Mouse (Mus musculus): Measurements from ENCODE around the gene Gab1. TPM values are rescaled to one million over a fixed set of nuclear protein-coding genes. Genes with fewer than 3 reads are reported as not detected.

Gab1 gene
- polyA plus RNA-seq (2015; fragmentation: Nextera tagmentation; extraction: Ambion mirVana), result 9.7 and 10.4 TPM in 2 replicates

DNA sequence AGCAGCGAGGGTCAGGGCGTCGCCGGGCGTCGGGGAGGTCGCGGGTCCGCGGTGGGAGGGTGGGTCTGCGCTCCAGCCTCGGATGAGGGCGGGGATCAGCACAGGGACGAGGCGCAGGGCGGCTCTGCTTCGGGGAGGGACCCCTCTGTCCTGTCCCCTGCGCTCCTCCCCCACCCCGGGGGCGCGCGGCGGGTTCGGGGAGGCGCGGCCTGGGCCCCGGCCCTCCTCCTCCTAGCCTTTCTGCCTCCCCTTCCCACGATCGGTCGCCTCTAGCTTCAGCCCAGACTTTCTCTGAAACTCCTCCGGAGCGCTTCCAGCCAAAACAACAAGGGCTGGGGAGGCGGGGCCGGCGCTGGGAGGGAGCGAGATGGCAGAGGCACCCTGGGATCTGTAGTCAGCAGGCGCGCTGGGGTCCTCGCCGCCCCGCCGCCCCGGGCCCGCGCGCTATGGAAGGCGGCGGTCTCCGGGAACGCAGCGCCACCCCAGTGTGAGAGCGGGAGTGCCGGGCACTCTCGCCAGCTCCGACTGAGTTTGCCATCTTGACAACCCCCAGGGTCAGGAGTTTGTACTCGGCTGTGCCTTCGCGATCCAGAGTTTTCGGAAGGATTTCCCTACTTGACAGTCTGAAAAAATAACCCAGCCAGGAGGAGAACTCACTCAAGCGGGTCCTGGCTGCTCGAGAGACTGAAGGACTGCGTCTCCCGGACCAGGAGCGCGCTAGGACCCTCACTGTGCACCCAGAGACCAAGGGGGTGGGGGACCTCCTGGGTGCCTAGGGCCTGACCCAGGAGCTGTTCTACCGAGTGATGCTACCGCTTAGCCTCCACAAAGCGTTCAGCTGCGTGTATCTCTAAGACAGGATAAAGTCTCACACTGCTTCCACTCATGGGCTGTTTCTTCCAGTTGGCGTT is at the start of gene Gab1:
Gene Gab1 (minus strand): TSS at position 324 of the 911 bp plus-strand sequence.
- Histone ChIP-seq H3K4me3 (peak within 1 kb of the TSS; percentile 87), H3K4me1 (replicated peaks) (peaks cover 32% of the 10 kb centered on the region), H3K9ac (peak within 1 kb of the TSS; percentile 86), H3K4me2 (peak within 1 kb of the TSS; percentile 70), H3K9me3 (no peaks in the 10 kb centered on the region), H3K36me3 (no peaks in the 10 kb centered on the region), H3K27ac (peak within 1 kb of the TSS; percentile 94), H3K27me3 (no peaks in the 10 kb centered on the region)
- WGBS, result under 1% methylated on average over 61 of the region's 70 CpGs
- ATAC-seq (ENCODE audit: low FRiP score), result peak; percentile 97

DNA sequence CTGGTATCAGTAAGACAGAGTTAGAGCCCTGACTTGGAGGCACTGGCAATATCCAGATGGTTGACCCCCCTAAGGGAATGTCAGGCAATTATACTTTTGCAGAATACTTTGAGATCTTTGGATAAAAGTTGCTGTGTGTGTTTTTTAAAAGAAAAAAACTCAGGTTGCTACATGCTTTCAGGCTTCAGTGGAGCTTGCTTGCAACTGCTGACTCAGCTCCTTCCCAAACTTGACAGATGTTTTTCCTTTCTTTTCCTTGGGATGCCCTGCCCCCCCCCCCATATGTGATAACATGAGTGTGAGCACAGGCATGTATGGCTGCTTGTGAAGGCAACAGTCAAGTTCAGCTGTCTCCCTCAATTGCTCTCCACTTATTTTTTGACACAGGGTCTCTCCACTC is 48.5 kb upstream of the Gab1 start:
- no peak for ATAC-seq (ENCODE audit: low FRiP score)
- no peak overlapping the region for H3K9ac ChIP-seq

DNA sequence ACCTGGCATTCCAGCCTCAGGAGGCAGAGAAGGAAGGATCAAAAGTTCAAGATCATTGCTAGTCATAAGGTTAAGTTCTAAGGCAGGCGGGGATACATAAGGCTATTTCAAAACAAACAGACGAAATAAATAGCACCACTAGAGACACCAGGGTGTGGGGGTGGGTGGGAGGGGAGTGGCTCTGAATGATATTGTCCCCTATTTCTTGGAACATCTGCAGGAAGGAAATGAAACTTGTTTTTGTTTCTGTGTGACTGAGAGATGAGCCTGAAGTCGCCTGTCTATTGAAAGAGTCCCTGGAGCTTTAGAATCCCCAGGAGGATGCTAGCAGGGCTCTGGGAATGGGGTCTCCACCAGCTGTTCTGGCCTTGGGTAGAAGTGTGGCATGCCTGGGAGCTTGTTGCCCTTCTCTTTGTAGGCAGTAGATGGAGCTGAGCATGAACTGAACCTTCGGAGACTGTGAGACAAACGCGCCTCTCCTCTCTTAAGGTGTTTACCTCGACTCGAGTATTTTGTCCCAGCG is 43.5 kb upstream of the Gab1 start:
- H3K4me2 ChIP-seq, result no peak overlapping the region

More for the DNA sequence above, 48.5 kb upstream of the Gab1 start:
- H3K27me3 ChIP-seq, result no peaks in the 10 kb centered on the region
- no peaks in the 10 kb centered on the region for H3K9me3 ChIP-seq
- H3K4me2 ChIP-seq, result no peak overlapping the region
- H3K27ac ChIP-seq, result no peak overlapping the region
- H3K36me3 ChIP-seq, result no peaks in the 10 kb centered on the region
- H3K4me3 ChIP-seq, result no peak overlapping the region
- no peaks in the 10 kb centered on the region for H3K4me1 ChIP-seq (replicated peaks)

DNA sequence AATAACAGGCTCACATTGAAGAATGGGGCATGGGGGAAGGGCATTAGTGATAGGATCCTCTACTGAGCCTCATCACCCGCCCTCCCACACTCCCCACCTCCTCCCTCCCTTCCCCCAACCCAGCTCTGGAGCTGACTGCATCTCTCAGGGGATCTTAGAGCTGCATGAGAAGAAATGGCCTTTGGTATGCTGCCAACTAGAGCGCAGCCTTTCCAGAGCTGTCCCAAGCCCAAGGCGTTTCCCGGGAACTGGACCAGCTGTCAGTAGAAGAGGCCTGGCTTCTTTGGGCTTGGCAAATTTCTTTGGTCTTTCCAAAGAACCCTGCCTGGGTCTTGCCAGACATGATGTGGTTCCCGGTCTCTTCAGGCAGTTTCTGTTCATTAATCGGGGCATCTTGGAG is 42.3 kb upstream of the Gab1 start:
- ATAC-seq (ENCODE audit: low FRiP score), result peak; percentile 88
- Histone ChIP-seq H3K27ac (peak overlapping the region; percentile 44; the same call in 1 of the 2 replicates), H3K4me2 (no peak overlapping the region), H3K36me3 (no peaks in the 10 kb centered on the region), H3K4me1 (replicated peaks) (peaks cover 7% of the 10 kb centered on the region), H3K4me3 (no peak overlapping the region), H3K9me3 (no peaks in the 10 kb centered on the region), H3K27me3 (no peaks in the 10 kb centered on the region), H3K9ac (no peak overlapping the region)
- 49% methylated on average over 6 of the region's 6 CpGs for WGBS

More for the DNA sequence above, 43.5 kb upstream of the Gab1 start:
- H3K27me3 ChIP-seq, result no peaks in the 10 kb centered on the region
- no peak overlapping the region for H3K27ac ChIP-seq
- H3K36me3 ChIP-seq, result no peaks in the 10 kb centered on the region
- no peaks in the 10 kb centered on the region for H3K9me3 ChIP-seq
- no peak overlapping the region for H3K4me3 ChIP-seq
- ATAC-seq (ENCODE audit: low FRiP score), result no peak
- WGBS, result 79% methylated on average over 9 of the region's 9 CpGs
- H3K9ac ChIP-seq, result no peak overlapping the region
- peaks cover 7% of the 10 kb centered on the region for H3K4me1 ChIP-seq (replicated peaks)

DNA sequence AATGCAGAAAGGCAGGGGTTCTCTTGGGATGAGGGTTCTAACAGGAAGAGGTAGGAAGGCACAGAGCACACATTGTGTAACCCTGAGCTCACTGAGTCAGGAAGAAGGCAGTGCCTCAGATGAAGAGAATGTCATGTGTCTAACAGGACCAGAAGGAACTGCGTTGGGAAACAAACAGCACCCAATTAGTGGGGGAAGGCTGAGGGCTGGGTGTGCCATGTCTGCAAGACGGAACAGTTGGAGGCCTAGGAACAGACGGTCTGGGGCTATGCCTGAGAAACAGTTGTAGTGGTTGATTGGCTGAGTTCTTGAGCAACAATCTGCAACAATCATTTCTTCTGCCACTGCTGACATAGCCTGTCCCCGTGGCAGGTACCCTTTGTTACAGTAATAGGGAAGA is 38.8 kb upstream of the Gab1 start:
- Histone ChIP-seq H3K27ac (no peak overlapping the region), H3K27me3 (no peaks in the 10 kb centered on the region), H3K9me3 (no peaks in the 10 kb centered on the region), H3K4me2 (no peak overlapping the region), H3K4me1 (replicated peaks) (peaks cover 7% of the 10 kb centered on the region), H3K4me3 (no peak overlapping the region), H3K36me3 (no peaks in the 10 kb centered on the region), H3K9ac (no peak overlapping the region)
- ATAC-seq (ENCODE audit: low FRiP score), result no peak
- WGBS, result 88% methylated on average over 4 of the region's 4 CpGs

DNA sequence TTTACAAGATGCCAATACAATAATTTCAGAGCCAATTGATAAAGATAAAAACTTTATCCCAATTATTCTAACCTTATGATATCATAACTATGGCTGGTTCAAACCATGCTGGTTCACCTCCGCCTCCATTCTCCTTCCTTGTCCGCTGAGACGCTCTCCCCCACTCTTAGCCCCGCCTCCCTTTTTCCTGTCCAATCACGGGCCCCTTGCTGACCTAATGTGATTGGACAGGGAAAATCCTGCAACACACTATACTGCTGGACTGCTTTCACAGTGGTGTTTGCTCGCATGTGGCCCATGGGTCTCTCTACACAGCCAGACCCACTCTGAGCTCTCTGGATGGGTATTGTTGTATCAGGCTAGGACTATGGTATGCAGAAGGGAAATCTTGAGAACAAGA is 38.2 kb upstream of the Gab1 start:
- no peak for ATAC-seq (ENCODE audit: low FRiP score)
- H3K4me1 ChIP-seq (replicated peaks), result peaks cover 7% of the 10 kb centered on the region
- no peak overlapping the region for H3K4me3 ChIP-seq
- H3K9me3 ChIP-seq, result no peaks in the 10 kb centered on the region
- no peak overlapping the region for H3K9ac ChIP-seq
- H3K27ac ChIP-seq, result no peak overlapping the region
- H3K4me2 ChIP-seq, result no peak overlapping the region
- H3K36me3 ChIP-seq, result no peaks in the 10 kb centered on the region
- 94% methylated on average over 6 of the region's 6 CpGs for WGBS
- H3K27me3 ChIP-seq, result no peaks in the 10 kb centered on the region

DNA sequence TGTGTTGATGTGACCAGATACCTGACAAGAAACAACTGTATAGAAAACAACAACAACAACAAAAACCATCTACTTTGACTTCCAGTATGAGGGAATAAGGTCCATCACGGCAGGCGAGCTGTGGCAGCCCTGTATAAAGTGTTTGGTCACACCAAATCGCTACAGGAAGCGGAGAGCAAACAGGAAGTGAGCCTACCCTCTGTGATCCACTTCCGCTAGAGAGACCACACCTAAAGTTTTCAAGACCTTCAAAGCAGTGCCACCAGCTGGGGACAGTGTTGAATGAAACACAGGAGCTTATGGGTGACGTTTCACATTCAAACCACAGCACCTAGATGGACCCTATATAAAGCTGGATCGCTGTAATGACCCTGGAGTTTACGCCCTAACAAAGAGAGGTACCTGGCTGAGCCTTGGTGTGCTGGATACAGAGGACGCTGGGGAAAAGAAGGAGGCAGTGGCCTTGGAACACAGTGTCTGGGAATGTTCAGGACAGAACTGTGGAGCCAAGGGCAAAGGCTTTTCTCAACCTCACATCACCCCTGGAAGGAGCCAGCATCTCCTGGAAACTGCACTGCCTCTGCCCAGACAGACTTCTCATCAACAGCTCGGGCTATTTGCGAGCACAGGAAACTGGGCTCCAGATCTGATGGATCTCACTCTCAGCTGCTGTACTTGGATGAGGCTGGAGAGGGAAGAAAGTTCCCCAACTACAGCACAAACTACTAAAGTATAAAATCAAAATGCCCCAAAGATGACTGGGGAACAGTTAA is 36.3 kb upstream of the Gab1 start:
- Histone ChIP-seq H3K4me1 (replicated peaks) (0 out of 2 replicates have a peak, but pooled peaks cover 9% of the 10 kb centered on the region), H3K9me3 (no peaks in the 10 kb centered on the region), H3K27me3 (no peaks in the 10 kb centered on the region), H3K36me3 (no peaks in the 10 kb centered on the region), H3K27ac (no peak overlapping the region), H3K4me2 (no peak overlapping the region), H3K9ac (no peak overlapping the region), H3K4me3 (no peak overlapping the region)
- WGBS, result 84% methylated on average over 11 of the region's 11 CpGs
- ATAC-seq (ENCODE audit: low FRiP score), result no peak

DNA sequence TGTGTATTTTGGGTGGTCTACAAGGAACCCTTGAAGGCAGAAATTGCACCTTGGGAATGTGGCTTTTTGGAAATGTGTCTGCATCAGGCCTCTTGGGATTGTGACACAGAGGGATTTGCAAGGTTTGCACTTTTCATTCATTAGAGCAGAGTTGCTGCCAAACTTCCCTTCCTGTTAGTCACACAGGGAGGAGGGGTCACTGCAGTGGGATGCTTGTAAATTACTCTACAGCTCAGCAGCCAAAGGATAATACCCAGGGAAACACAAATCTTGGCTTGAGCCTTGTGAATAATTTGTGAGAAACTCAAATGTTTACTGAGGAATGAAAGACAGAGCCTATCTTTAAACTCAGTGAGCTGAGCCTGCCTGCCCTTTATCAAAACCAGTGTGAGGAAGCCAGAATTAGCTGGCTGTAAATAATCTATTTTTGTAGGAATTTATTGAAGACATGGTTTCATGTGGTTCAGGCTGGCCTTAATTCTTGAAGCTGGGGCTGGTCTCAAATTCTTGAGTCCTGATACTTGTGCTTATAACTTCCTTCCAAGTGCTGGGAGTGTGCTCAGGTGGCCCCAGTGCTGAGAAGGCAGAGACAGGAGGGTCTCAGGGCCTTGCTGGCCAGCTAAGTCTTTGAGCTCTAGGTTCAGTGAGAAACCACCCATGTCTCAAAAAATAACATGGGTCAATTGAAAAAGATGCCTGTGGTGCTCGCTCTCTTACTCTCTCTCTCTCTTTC is 32.9 kb upstream of the Gab1 start:
- Histone ChIP-seq H3K36me3 (no peaks in the 10 kb centered on the region), H3K27ac (peak overlapping the region; percentile 58), H3K4me1 (replicated peaks) (0 out of 2 replicates have a peak, but pooled peaks cover 9% of the 10 kb centered on the region), H3K27me3 (no peaks in the 10 kb centered on the region), H3K9me3 (no peaks in the 10 kb centered on the region), H3K9ac (no peak overlapping the region), H3K4me3 (no peak overlapping the region), H3K4me2 (no peak overlapping the region)
- WGBS, result 100% methylated on average over 1 of the region's 1 CpGs
- ATAC-seq (ENCODE audit: low FRiP score), result no peak

DNA sequence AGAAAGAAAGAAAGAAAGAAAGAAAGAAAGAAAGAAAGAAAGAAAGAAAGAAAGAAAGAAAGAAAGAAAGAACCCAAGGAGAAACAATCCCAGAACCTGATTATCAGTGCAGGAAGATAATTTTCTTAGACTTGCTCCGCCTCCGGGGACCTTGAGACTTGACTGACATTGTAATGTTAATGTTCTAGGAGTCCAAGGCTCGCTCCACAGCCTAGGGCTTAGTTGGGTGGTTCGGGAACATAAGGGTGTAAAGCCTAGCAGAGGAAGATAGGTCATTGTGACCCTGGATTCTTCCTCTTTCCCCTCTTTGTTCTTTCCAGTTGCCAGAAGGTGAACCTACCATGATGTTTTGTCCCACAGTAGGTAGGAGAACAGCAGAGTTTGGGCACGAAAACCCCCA is 31.1 kb upstream of the Gab1 start:
- 0 out of 2 replicates have a peak, but pooled peaks cover 9% of the 10 kb centered on the region for H3K4me1 ChIP-seq (replicated peaks)
- WGBS, result 67% methylated on average over 5 of the region's 5 CpGs
- H3K9me3 ChIP-seq, result no peaks in the 10 kb centered on the region
- no peaks in the 10 kb centered on the region for H3K27me3 ChIP-seq
- H3K4me2 ChIP-seq, result no peak overlapping the region
- H3K4me3 ChIP-seq, result no peak overlapping the region
- no peaks in the 10 kb centered on the region for H3K36me3 ChIP-seq
- no peak overlapping the region for H3K27ac ChIP-seq
- no peak overlapping the region for H3K9ac ChIP-seq
- no peak for ATAC-seq (ENCODE audit: low FRiP score)

DNA sequence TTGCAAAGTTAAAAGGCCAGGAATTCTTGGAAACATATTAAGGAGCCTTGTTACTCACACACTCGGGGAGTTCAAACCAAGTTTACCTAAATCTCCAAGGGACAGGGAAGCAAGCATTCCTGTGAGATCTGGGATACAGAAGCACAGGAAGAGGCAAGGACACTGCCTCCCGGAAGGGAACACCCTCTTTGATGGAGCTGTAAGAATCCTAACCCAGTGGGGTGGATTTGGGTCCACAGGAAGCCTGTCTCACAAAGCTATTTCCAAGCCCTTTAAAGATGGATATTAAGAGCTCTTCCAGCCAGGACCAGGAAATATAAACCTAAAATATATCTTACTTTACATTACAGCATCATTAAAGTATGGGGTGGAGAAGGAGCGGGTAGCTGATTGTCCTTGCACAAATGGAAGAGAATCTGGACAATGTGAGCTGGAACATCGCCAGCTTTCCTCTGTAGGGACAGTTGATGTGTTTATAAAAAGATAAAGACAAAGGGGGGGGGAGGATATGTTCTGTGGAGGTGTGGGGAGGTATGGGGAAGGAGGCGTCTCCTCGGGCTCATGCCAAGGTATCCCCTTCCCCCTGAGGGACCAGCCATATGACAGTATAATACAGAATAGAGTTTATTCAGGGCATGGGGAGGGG is 28.1 kb upstream of the Gab1 start:
- Histone ChIP-seq H3K9ac (no peak overlapping the region), H3K4me2 (no peak overlapping the region), H3K27me3 (no peaks in the 10 kb centered on the region), H3K9me3 (no peaks in the 10 kb centered on the region), H3K4me3 (no peak overlapping the region), H3K36me3 (no peaks in the 10 kb centered on the region), H3K4me1 (replicated peaks) (0 out of 2 replicates have a peak, but pooled peaks cover 8% of the 10 kb centered on the region), H3K27ac (no peak overlapping the region)
- no peak for ATAC-seq (ENCODE audit: low FRiP score)
- WGBS, result 67% methylated on average over 6 of the region's 6 CpGs

DNA sequence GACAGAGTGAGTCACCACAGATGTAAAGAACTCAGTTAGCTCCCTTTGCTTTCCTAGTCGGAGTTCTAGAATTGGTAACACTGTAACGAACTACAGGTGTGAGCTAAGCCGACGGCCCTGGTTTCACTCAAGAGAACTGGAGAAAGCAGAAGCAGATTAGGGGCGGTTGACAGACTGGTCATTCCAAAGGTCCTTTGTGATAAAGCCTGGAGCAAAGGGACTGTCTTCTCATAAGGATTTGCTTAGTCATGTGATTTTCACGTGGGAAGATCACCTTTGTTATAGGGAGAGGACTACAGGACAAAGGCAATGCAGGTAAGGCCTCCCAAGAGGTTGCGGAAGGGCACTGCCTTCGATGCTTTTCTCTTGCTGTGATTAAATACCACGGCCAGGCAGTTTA is 22.0 kb upstream of the Gab1 start:
- Histone ChIP-seq H3K36me3 (no peaks in the 10 kb centered on the region), H3K4me3 (no peak overlapping the region), H3K4me2 (no peak overlapping the region), H3K9me3 (no peaks in the 10 kb centered on the region), H3K27ac (no peak overlapping the region), H3K9ac (no peak overlapping the region), H3K27me3 (no peaks in the 10 kb centered on the region), H3K4me1 (replicated peaks) (no peaks in the 10 kb centered on the region)
- no peak for ATAC-seq (ENCODE audit: low FRiP score)
- WGBS, result 85% methylated on average over 9 of the region's 9 CpGs
